Mouse (Mus musculus): ENCODE data around the gene Rhox3f. TPM values are rescaled to one million over a fixed set of nuclear protein-coding genes. Genes with fewer than 3 reads are reported as not detected.
"Not testable (repeated sequence)": the region's sequence is repeated elsewhere in the genome, so short reads cannot be mapped to it uniquely, and the experiment has no call there.

Rhox3f gene
- not detected for total RNA-seq (2021)
- long read RNA-seq, experiment 1 = 0 reads
- long read RNA-seq, experiment 2 = 0 reads

DNA sequence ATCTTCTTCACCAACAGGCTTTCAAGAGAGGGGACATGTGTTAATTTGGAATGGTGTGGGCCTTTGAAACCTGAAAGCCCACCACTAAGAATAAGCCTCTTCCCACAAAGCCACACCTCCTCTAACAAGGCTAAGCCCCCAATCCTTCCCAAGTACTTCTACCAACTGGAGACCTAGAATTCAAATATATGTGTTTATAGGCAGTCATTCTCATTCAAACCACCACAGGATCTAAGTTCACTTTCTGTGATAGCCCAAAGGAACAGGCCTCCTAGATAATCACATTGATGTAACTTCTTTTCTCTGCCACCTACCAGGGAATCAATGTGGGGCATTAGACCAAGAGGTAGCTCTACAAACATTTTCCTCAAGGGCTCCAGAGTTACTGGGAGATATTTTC lies at the start of gene Rhox3f:
Rhox3f (plus strand) TSS at position 301 of the 400 bp plus-strand sequence.
- not testable (repeated sequence) for DNase-seq (ENCODE audit: low spot score in 2 of 2); H3K27ac ChIP-seq; H3K4me3 ChIP-seq

DNA sequence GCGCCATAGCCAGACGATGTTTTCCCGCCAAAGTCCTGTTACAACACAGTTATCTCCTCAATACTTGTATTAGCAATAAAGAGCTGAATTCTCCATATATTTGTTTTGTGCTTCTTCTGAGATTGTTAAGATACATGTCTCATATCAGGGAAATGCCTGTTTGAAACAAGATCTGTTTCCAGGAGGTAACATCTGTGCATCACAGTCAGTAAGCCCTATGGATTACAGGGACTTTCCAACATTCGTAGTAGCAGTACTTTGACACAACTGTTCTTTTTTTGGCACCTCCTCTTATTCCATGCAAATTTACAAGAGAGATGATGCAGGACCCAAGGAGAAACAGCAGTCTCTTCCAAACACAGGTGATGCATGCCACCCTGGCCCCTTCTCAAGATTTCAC lies 39.1 kb upstream of the Rhox3f start, which contains the start of gene Rhox3e:
Rhox3e (plus strand) TSS at position 301 of the 400 bp plus-strand sequence.
- not testable (repeated sequence) for H3K4me3 ChIP-seq; DNase-seq (ENCODE audit: low spot score in 2 of 2); H3K27ac ChIP-seq

GRCm38 (mm10) chrX:37557112-37557511 lies 23.7 kb upstream of the Rhox3f start, which contains the start of gene Rhox4e:
Gene Rhox4e, plus strand, starts transcription at chrX:37557412.
- DNase-seq (ENCODE audit: low spot score in 2 of 2); H3K4me3 ChIP-seq; H3K27ac ChIP-seq: not testable (repeated sequence)

GRCm38 (mm10) chrX:37571105-37571504 lies 9.7 kb upstream of the Rhox3f start, which contains the start of gene Rhox2f:
Gene Rhox2f, plus strand, starts transcription at chrX:37571405.
- not testable (repeated sequence) for H3K4me3 ChIP-seq; DNase-seq (ENCODE audit: low spot score in 2 of 2); H3K27ac ChIP-seq

DNA sequence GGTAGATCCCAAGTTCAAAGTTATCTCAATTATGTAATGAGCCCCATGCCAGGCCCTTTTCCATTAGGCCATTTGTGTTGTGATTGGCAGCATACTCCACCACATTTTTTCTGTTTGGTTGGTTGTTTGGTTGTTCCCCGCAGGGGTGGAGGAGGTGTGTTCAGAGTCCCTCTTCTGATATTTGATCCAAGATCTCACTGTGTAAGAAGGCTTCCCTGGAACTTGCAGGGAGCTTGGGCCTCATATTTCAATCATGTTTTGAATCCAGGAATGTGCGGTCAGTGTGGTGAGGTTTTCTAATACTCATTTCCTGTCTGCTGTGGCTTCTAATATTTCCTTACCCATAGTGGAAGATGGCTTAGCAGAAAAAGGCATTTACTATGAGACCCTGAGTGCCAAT lies 8.2 kb upstream of the Rhox3f start:
- not testable (repeated sequence) for DNase-seq (ENCODE audit: low spot score in 2 of 2)

GRCm38 (mm10) chrX:37607604-37608003 lies 26.8 kb downstream of the Rhox3f start, which contains the start of gene Rhox4f:
Gene Rhox4f, minus strand, starts transcription at chrX:37607704.
- H3K4me3 ChIP-seq; DNase-seq (ENCODE audit: low spot score in 2 of 2); H3K27ac ChIP-seq: not testable (repeated sequence)

More for the DNA sequence above, 8.2 kb upstream of the Rhox3f start:
- H3K4me3 ChIP-seq, H3K27ac ChIP-seq: not testable (repeated sequence)

GRCm38 (mm10) chrX:37628512-37628911 lies 47.7 kb downstream of the Rhox3f start, which contains the start of gene Rhox3g:
Gene Rhox3g, minus strand, starts transcription at chrX:37628612.
- H3K4me3 ChIP-seq; H3K27ac ChIP-seq; DNase-seq (ENCODE audit: low spot score in 2 of 2): not testable (repeated sequence)

Other genes starting within 250 kb of the Rhox3f start
- not detected for gene Rhox3a2, start 201.0 kb upstream of the Rhox3f start, total RNA-seq (2021)
- not detected for gene Rhox4a2, start 190.1 kb upstream of the Rhox3f start, total RNA-seq (2021)
- not detected for gene Rhox2b, start 168.9 kb upstream of the Rhox3f start, total RNA-seq (2021)
- not detected for gene Rhox4b, start 148.5 kb upstream of the Rhox3f start, total RNA-seq (2021)
- not detected for gene Rhox2c, start 127.3 kb upstream of the Rhox3f start, total RNA-seq (2021)
- not detected for gene Rhox3c, start 122.4 kb upstream of the Rhox3f start, total RNA-seq (2021)
- not detected for gene Rhox4c, start 100.7 kb upstream of the Rhox3f start, total RNA-seq (2021)
- gene Rhox2d, start 87.6 kb upstream of the Rhox3f start, total RNA-seq (2021) = not detected
- not detected for gene Rhox4d, start 66.6 kb upstream of the Rhox3f start, total RNA-seq (2021)
- gene Rhox2e, start 50.5 kb upstream of the Rhox3f start, total RNA-seq (2021) = not detected
- not detected for gene Rhox3e, start 39.0 kb upstream of the Rhox3f start, total RNA-seq (2021)
- not detected for gene Rhox4e, start 23.6 kb upstream of the Rhox3f start, total RNA-seq (2021)
- not detected for gene Rhox2f, start 9.6 kb upstream of the Rhox3f start, total RNA-seq (2021)
- not detected for gene Rhox4f, start 26.7 kb downstream of the Rhox3f start, total RNA-seq (2021)
- gene Rhox3g, start 47.6 kb downstream of the Rhox3f start, total RNA-seq (2021) = not detected
- gene Rhox2g, start 62.5 kb downstream of the Rhox3f start, total RNA-seq (2021) = not detected
- not detected for gene Rhox4g, start 70.3 kb downstream of the Rhox3f start, total RNA-seq (2021)
- not detected for gene Rhox3h, start 87.8 kb downstream of the Rhox3f start, total RNA-seq (2021)
- gene Rhox2h, start 92.3 kb downstream of the Rhox3f start, total RNA-seq (2021) = not detected
- not detected for gene Rhox5, start 223.8 kb downstream of the Rhox3f start, total RNA-seq (2021)
- gene Rhox6, start 245.9 kb downstream of the Rhox3f start, total RNA-seq (2021) = not detected